Comparison of ENCODE assay signal across 1 mouse cellular context in the genomic region with DNA sequence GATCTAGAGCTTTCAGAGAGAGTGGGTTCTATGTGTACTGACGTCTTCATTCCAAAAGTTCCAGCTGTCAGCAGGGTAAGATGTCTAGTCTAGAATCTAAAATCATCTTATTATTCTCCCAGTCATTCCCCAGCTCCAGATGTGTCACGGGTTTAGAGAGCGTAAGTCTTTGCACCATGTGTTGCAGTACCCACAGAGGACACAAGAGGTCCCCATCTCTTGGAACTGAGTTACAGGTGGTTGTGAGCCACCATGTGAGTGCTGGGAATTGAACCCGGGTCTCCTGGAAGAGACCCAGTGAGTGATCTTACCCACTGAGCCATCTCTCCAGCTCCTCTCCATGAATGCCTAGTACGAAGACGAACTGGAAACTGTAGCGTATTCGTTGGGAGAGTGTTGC.
TF ChIP-seq lines count a peak whose summit lies in the region.

No protein-coding gene starts in this region.

TF ChIP-seq in MEL, 35 proteins besides CTCF, POLR2A, EP300 and RAD21:
- no peak for TF ChIP-seq GATA1 (IDR thresholded peaks at IDR 0.05; ENCODE audit: low read depth, low read length)
- no peak for TF ChIP-seq ZC3H11A (IDR thresholded peaks at IDR 0.05; ENCODE audit: low read depth, low read length)
